Mouse (Mus musculus): Measurements from ENCODE around the gene Coa7. TPM values are rescaled to one million over a fixed set of nuclear protein-coding genes. Genes with fewer than 3 reads are reported as not detected.

Coa7 gene
- 7.8 TPM for polyA plus RNA-seq (2014; fragmentation: Illumina TruSeq; extraction: RNeasy Lipid Tissue Mini Kit (QIAGEN cat#74804); ENCODE audit: low read depth, low replicate concordance)

DNA sequence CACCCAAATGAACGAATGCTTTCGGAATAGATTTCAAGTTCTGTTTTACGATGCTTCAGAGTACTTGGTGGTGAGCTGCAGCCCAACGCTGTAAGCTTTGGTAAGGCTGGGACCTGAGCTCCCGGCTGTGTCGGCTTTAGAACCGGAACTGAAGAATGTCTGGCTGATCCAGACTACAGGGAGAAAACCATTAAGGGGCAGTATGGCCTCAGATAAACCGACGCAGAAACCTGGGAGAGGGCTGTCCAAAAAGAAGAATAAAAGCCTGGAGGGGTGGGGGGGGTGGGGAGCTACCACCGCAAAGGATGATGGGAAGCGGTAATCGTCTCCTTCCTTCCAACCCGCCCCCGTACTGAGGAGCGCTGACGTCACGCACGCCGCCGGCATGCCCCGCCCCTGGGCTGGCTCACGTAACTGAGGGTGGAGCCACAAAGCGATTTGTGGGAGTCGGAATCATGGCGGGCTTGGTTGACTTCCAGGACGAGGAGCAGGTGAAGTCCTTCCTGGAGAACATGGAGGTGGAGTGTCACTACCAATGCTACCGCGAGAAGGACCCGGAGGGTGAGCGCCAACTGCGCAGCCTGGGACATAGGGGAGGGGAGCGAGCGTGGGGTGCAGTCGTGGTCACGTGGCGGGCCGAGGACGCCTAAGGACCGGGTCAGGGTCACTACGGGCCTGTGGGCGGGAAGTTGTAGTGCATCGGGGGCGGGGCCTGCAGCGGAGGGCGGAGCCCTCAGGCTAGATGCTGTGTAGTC is at the start of gene Coa7:
Gene Coa7 (plus strand): TSS at position 411 of the 755 bp plus-strand sequence.

DNA sequence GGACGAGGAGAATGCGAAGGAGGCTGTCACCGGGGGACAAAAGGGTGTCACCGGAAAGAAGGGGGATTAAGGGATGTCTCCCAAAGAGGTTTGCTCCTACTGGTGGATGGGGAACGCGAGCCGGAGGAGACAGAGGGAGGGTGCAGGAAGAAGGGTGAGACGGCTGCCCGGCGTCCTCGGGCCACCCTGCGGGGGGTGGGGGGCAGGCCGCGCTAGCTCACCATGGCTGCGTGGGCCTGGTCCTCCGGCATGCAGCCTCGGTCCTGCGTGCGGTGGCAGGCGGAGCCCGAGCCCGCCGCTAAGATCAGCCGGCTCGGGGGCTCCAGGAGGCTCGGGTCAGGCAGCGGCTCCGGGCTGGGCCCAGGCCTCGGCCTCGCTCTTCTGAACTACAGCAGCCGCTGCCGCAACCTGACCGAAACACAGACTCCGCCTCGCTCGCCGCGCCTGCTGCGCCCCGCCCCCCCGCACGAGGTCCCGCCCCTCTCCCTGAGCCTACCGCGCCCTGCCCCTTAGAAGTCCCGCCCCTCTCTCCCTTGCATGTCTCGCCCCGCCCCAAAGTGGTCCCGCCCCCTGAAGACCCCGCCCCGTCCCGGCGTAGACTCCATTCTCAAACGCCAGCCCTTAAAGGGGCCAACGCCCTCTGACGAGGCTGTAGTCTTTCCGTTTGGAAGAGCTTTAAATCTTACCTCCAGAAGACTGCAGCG is 27.1 kb upstream of the Coa7 start, which contains the start of gene Zyg11b:
Gene Zyg11b (minus strand): TSS at position 427 of the 704 bp plus-strand sequence.

DNA sequence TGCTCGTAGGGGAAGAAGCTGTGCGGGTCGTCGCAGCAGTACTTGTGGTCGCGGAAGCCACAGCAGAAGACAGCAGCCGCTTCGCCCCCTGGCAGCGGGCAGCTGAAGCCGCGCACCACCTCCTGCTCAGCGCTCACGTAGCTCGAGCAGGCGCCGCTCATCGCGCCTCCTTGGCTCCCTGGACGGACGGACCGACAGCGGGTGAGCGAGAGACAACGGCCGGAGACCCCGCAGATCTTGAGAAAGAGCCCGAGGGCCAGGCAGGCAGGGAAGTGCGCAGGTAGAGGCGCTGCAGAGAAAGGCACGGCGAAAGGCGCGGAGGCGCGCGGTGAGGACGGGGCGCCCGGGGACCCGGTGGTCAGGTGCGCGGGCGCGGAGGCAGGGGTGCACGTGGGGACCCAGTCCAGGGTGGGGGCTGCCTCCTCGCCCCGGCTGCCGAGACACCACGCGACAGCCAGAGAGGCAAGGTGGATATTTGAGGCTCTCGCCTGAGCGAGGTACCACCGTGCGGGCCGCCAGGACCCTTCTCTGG is 55.3 kb downstream of the Coa7 start, which contains the start of gene Shisal2a:
Gene Shisal2a (minus strand): TSS at position 167 of the 532 bp plus-strand sequence.

Other genes with a start within 250 kb of the Coa7 start
- 1.7 TPM for gene Podn, start 231.7 kb upstream of the Coa7 start, polyA plus RNA-seq (2014; fragmentation: Illumina TruSeq; extraction: RNeasy Lipid Tissue Mini Kit (QIAGEN cat#74804); ENCODE audit: low read depth, low replicate concordance)
- gene Scp2, start 183.1 kb upstream of the Coa7 start, polyA plus RNA-seq (2014; fragmentation: Illumina TruSeq; extraction: RNeasy Lipid Tissue Mini Kit (QIAGEN cat#74804); ENCODE audit: low read depth, low replicate concordance) = 295 TPM
- gene Echdc2, start 162.7 kb upstream of the Coa7 start, polyA plus RNA-seq (2014; fragmentation: Illumina TruSeq; extraction: RNeasy Lipid Tissue Mini Kit (QIAGEN cat#74804); ENCODE audit: low read depth, low replicate concordance) = 6.5 TPM
- not detected for gene Zyg11a, start 110.1 kb upstream of the Coa7 start, polyA plus RNA-seq (2014; fragmentation: Illumina TruSeq; extraction: RNeasy Lipid Tissue Mini Kit (QIAGEN cat#74804); ENCODE audit: low read depth, low replicate concordance)
- gene Zyg11b, start 27.0 kb upstream of the Coa7 start, polyA plus RNA-seq (2014; fragmentation: Illumina TruSeq; extraction: RNeasy Lipid Tissue Mini Kit (QIAGEN cat#74804); ENCODE audit: low read depth, low replicate concordance) = 54.5 TPM
- gene Shisal2a, start 55.2 kb downstream of the Coa7 start, polyA plus RNA-seq (2014; fragmentation: Illumina TruSeq; extraction: RNeasy Lipid Tissue Mini Kit (QIAGEN cat#74804); ENCODE audit: low read depth, low replicate concordance) = not detected
- gene Gpx7, start 78.8 kb downstream of the Coa7 start, polyA plus RNA-seq (2014; fragmentation: Illumina TruSeq; extraction: RNeasy Lipid Tissue Mini Kit (QIAGEN cat#74804); ENCODE audit: low read depth, low replicate concordance) = 0.82 TPM
- 62.6 TPM for gene Tut4, start 131.3 kb downstream of the Coa7 start, polyA plus RNA-seq (2014; fragmentation: Illumina TruSeq; extraction: RNeasy Lipid Tissue Mini Kit (QIAGEN cat#74804); ENCODE audit: low read depth, low replicate concordance)

All from sigmoid colon, adult 10 weeks (tissue).